Mouse (Mus musculus): ENCODE results near the gene Pigz.
"Not testable (repeated sequence)": the region's sequence is repeated elsewhere in the genome, so short reads cannot be mapped to it uniquely, and the experiment has no call there.

The Pigz gene

DNA sequence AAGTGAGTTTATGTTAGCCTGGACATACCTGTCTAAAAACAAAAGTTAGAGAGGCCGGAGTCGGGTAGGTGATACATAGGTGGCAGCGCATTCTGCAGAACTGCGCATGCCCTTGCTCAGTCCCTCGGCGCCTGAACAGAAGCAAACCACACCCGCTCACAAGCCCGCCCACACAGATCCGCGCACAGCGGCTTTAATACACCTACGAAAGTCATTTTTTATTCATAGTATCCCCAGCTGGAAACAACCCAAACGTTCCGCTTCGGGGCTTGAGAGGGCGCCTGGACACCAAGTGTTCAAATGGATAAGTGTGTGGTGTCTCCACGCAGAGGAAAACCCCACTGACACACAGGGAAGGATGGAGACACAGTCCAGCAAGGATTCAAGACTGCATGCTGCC is 2.3 kb upstream of the Pigz start:
- DNase-seq (ENCODE audit: low read depth, low spot score): peak; percentile 59

- no peak for DNase-seq (ENCODE audit: low read depth, low spot score)
Measured at GRCm38 (mm10) chr16:31932255-31932654, 1.4 kb upstream of the Pigz start.

DNA sequence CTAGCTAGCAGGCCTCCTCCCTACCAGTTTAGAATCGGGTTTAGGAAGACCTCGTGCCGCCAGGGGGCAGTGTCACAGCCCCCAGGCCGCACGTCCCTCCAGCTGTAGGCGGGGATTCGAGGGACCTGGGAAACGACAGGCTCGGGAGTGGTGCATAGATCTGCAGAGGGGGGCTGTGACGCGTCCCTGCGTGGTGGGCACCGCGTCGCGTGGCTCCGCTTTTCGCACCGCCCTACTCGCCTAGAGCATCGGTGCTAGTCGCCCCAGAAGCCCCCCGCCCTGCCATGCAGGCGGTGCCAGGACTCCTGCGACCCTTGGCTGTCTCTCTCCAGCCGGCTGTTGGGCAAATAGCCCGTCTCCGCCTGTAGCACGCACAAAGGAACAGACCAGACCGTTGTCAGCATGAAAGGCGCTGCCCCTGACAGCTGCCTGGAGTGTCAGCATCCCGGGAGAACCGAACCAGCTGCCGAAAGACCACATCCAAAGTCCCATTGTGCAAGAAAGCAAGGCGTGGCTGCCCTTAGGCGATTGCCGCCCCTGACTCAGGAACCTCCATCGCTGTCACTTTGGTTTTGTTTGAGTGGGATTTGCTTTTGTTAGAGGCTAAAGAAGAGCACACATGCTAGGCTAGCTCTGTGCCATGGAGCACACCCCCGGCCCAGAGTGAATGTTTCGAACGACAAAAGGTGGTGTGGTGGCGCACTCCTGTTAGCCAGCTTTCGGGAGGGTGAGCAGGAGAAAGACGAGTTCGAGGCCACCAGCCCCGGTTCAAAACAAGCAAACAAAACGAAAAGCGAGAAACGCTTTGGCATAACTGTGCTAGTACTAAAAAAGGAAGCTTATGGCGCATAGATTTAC is 582 bp upstream of the Pigz start:
- peak; percentile 84 for DNase-seq (ENCODE audit: low read depth, low spot score)

GRCm38 (mm10) chr16:31934550-31935010 is 929 bp downstream of the Pigz start:
- no peak for DNase-seq (ENCODE audit: low read depth, low spot score)

DNA sequence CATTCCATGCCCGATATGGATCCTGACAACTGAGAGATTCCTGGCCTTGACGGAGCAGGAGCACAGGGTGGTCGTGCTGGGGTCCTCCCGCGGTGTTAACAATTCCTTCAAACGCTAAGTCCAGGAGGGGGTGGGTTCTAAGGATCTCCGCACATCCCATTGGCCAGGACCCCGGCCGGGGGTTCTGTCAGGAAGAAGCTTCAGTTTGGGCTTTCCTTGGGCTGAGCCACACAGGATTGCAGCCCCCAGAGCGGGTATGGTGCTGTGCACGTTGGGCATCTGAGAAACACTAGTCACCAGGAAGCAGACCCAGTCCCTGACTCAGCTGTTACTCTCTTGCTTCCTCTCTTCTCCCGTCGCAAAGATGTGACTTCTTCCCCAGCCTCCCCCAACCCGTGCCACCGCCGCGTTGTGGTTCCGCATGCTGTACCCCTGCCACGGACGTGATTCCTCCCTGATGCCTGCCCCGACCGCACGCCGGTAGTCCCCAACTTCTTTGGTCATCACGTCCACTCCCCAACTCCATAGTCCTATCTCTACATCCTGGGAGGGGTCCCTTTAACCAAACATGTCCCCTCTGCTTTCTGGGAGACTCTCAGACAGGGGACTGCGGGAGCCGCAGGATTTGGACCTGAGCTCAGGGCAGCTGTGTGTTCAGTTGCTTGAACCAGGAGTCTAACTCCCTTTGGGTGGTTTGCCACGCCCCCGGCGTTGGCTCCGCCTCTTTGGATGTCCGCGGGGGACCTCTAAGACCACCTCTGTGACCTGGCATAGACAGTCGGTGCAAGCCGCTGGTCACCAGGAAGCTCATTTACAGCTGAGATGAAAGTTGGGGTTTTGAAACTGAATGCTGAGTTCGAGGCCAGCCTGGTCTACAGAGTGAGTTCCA is 1.7 kb downstream of the Pigz start:
- DNase-seq (ENCODE audit: low read depth, low spot score): peak; percentile 22

DNA sequence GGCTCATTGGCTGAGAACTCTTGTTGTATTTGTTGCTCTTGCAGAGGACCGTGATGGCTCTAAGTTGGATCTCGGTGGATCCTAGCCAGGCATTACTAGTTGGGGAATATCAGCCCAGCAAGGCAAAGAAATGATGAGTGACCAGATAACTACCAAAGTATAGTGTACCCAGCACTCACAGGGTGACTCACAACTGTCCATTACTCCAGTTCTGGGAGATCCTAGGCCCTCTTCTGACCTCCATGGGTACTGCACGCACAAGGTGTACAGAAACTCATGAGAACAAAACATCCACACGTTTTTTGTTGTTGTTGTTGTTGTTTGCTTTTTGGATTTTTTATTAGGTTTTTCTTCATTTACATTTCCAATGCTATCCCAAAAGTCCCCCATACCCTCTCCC is 2.9 kb downstream of the Pigz start:
- no peak for DNase-seq (ENCODE audit: low read depth, low spot score)

- no peak for DNase-seq (ENCODE audit: low read depth, low spot score)
Measured at GRCm38 (mm10) chr16:31938856-31939255, 5.2 kb downstream of the Pigz start.

GRCm38 (mm10) chr16:31940586-31940985 is 6.9 kb downstream of the Pigz start:
- no peak for DNase-seq (ENCODE audit: low read depth, low spot score)

GRCm38 (mm10) chr16:31943980-31944379 is 10.3 kb downstream of the Pigz start:
- DNase-seq (ENCODE audit: low read depth, low spot score): peak; percentile 76

DNA sequence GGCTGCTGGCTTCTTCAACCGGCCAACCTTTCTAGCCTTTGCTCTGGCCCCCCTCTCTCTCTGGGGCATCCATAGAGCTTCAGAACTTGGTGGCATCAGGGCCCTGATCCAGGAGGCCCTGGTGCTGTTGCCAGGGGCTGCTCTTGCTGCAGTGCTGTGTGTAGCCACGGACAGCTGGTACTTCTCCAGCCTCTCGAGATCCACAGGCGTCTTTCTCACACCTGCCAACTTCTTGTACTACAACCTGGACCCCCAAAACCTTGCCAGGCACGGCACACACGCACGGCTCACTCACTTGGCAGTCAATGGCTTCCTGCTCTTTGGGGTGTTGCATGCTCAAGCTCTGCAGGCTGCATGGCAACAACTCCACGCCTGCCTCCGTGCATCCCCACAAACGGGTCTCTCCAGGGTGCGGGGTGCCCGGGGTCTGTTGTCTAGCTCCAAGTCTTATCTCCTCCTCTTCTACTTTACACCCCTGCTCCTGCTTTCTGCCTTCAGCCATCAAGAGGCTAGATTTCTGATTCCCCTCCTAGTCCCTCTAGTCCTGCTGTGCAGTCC is 11.1 kb downstream of the Pigz start:
- DNase-seq (ENCODE audit: low read depth, low spot score): no peak

- no peak for DNase-seq (ENCODE audit: low read depth, low spot score)
Measured at GRCm38 (mm10) chr16:31945372-31945771, 11.7 kb downstream of the Pigz start.

DNA sequence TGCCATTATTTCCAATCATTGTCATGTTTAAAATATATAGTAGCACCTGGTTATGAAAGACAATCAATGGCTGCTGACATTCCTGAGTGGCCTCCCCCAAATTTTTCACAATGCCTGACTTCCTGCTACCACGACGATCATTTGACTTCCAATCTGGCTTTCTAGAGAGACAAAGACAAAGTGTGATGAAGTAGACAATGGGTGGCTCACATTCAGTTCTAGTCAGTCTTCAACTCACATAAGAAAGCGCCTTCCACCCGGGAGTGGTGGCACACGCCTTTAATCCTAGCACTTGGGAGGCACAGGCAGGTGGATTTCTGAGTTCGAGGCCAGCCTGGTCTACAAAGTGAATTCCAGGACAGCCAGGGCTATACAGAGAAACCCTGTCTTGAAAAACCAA is 12.3 kb downstream of the Pigz start:
- not testable (repeated sequence) for DNase-seq (ENCODE audit: low read depth, low spot score)

- DNase-seq (ENCODE audit: low read depth, low spot score): no peak
Measured at GRCm38 (mm10) chr16:31947333-31947732, 13.7 kb downstream of the Pigz start.

GRCm38 (mm10) chr16:31947901-31948316 is 14.3 kb downstream of the Pigz start:
- no peak for DNase-seq (ENCODE audit: low read depth, low spot score)

DNA sequence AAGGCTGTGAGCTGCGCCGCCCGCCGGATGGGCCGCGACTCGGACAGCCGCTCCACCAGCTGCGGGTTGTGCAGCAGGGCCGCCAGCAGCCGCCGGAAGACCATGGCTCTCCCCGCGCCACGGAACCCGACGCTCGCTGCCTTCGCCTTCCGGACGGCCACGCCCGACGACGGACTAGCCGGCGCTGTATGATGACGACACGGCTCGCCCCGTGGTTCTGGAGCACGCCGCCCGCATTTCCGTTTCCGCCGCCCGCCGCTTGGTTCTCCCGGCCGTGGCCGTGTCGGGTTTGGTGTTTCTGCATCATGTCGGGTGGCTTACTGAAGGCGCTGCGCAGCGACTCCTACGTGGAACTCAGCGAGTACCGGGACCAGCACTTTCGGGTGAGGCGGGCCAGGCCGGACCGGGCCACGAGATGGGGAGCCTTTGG is 14.7 kb downstream of the Pigz start, which contains the start of the genes 0610012G03Rik and Ncbp2:
Gene 0610012G03Rik (minus strand): TSS at position 150 of the 430 bp plus-strand sequence.
Gene Ncbp2 (plus strand): TSS at position 169 of the 430 bp plus-strand sequence.
- DNase-seq (ENCODE audit: low read depth, low spot score): peak; percentile 96

GRCm38 (mm10) chr16:31963224-31963623 is 29.6 kb downstream of the Pigz start:
- DNase-seq (ENCODE audit: low read depth, low spot score): no peak

- no peak for DNase-seq (ENCODE audit: low read depth, low spot score)
Measured at GRCm38 (mm10) chr16:31975258-31975657, 41.6 kb downstream of the Pigz start.

DNA sequence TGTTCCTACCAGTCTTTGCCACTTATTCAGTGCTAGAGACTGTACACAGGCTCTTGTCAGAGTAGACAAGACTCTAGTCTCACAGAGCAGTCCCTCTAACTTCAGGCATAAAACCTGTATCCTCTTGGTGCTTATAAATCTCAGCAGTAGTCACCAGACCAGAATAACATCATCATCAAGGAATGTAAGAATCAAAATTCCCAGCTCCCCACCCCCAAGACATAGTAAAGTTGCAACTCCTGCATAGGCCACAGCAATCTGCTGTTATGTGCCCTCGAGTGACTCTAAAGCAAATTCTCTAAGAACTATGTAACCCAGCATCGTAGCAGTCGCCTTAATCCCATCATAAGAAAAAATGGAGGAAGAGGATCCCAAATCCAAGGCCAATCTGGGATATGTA is 45.9 kb downstream of the Pigz start:
- DNase-seq (ENCODE audit: low read depth, low spot score): no peak

DNA sequence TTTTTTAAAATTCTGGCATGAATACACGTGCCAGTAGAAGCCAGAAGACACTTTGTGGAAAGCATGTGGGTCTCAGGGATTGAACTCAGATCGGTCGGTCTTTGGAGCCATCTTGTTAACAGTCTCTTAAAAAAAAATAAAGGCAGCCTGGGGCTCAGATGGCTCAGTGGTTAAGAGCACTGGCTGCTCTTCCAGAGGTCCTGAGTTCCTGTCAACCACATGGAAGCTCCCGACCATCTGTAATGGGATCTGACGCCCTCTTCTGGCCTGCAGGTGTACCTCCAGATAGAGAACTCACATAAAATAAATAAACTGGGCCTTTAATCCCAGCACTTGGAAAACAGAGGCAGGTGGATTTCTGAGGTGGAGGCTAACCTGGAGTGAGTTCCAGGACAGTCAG is 47.3 kb downstream of the Pigz start:
- DNase-seq (ENCODE audit: low read depth, low spot score): no peak

- peak; percentile 12 for DNase-seq (ENCODE audit: low read depth, low spot score)
Measured at GRCm38 (mm10) chr16:31992039-31992438, 58.4 kb downstream of the Pigz start.

- no peak for DNase-seq (ENCODE audit: low read depth, low spot score)
Measured at GRCm38 (mm10) chr16:31993195-31993594, 59.5 kb downstream of the Pigz start.

- DNase-seq (ENCODE audit: low read depth, low spot score): no peak
Measured at GRCm38 (mm10) chr16:31993946-31994345, 60.3 kb downstream of the Pigz start.

Data from CD4-positive helper T cell, adult 2 months (primary cell).